9 mouse cellular contexts compared by ENCODE assay signal in the genomic region with DNA sequence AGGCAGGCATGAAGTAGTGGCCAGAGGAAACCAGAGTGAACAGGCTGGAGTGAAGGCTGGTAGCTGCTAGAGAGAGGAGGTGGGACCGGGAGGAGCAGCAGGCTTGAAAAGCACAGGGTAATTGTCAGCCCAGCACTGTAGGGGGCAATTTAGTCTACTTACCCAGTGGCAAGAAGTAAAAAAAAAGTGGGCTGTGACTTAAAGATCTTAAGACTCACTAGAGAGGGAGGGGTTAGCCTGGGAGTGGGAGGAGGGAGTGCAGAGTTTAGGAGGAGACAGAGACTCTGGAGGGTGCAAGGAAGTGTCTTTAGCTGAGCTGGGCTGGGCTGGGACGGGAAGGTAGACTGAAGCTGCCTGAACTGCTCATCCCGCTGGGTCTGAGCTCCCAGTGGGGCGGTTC. TPM values are rescaled to one million over a fixed set of nuclear protein-coding genes. Genes with fewer than 3 reads are reported as not detected.
DNase-seq lines count a peak whose midpoint lies in the region; ATAC-seq and TF ChIP-seq lines count a peak whose summit lies in the region.
"Had no signal": no experiment of that assay in that cellular context is flagged by ENCODE, and none has a peak within 500 bp of the region (broad histone marks: within the 10 kb centered on the region; RNA-seq: fewer than 3 reads in every experiment).

A gene (plus strand): TSS at position 137 of the 400 bp plus-strand sequence.

- 29% methylated on average over 4 of the region's 4 CpGs for WGBS in heart, adult 2 months
- WGBS in midbrain, embryonic 12.5 days, result 4% methylated on average over 4 of the region's 4 CpGs

- H3K9ac ChIP-seq in heart, adult 2 months (ENCODE audit: low read depth, low read length), result peak within 1 kb of the TSS; percentile 63
- no peak within 1 kb of the TSS for H3K9ac ChIP-seq in midbrain, embryonic 12.5 days (replicated peaks)
- H3K9ac ChIP-seq: liver, embryonic 15.5 days had no signal

- no peak for DNase-seq in left cerebral cortex, postnatal 14 days (ENCODE audit: low spot score in 2 of 2)
- no peak for DNase-seq in left cerebral cortex, adult 8-10 months (ENCODE audit: low spot score in 2 of 2)
- peak; percentile 62 to 70 for DNase-seq in heart, adult 2 months
- DNase-seq in kidney, postnatal 14 days, result peak; percentile 68
- DNase-seq in layer of hippocampus, adult 9-10 months (ENCODE audit: low spot score), result no peak
- no peak for DNase-seq in spleen, postnatal 36 days (ENCODE audit: low spot score in 2 of 2)
- no peak for DNase-seq in natural killer cell, adult 2 months (ENCODE audit: low spot score in 2 of 2)

- no peaks in the 10 kb centered on the region for H3K27me3 ChIP-seq in heart, adult 2 months (ENCODE audit: control insufficient read depth, insufficient read depth, low read length)
- H3K27me3 ChIP-seq in midbrain, embryonic 12.5 days, result peaks cover 5% of the 10 kb centered on the region; the same call in 1 of the 2 replicates

- TF ChIP-seq EP300 in heart, adult 2 months (IDR thresholded peaks at IDR 0.05; ENCODE audit: insufficient read depth, low read depth, low read length), result 0 out of 2 replicates have a peak, but pooled peaks have one; percentile 39

- H3K4me2 ChIP-seq in midbrain, embryonic 12.5 days (replicated peaks), result no peak within 1 kb of the TSS

- peak; percentile 35 for TF ChIP-seq CTCF in heart, adult 2 months (IDR thresholded peaks at IDR 0.05)

- no peaks in the 10 kb centered on the region; the same call in 1 of the 2 replicates for H3K79me2 ChIP-seq in heart, adult 2 months (replicated peaks; ENCODE audit: control insufficient read depth, insufficient read depth, low read length)

- peak; percentile 98 for TF ChIP-seq POLR2A in heart, adult 2 months (IDR thresholded peaks at IDR 0.05; ENCODE audit: insufficient read depth, low read depth, low read length)

- peak within 1 kb of the TSS; percentile 57 for H3K4me3 ChIP-seq in heart, adult 2 months
- H3K4me3 ChIP-seq in midbrain, embryonic 12.5 days, result no peak within 1 kb of the TSS
- H3K4me3 ChIP-seq: liver, embryonic 15.5 days had no signal

- peaks cover 3% of the 10 kb centered on the region for H3K36me3 ChIP-seq in heart, adult 2 months (ENCODE audit: control insufficient read depth, insufficient read depth, low read length)
- no peaks in the 10 kb centered on the region for H3K36me3 ChIP-seq in midbrain, embryonic 12.5 days
- H3K36me3 ChIP-seq: liver, embryonic 15.5 days had no signal

- ATAC-seq in midbrain, embryonic 12.5 days (ENCODE audit: low FRiP score, low read depth), result no peak

- H3K9me3 ChIP-seq in midbrain, embryonic 12.5 days, result no peaks in the 10 kb centered on the region
- H3K9me3 ChIP-seq: liver, embryonic 15.5 days had no signal

- peak within 1 kb of the TSS; percentile 90 for H3K27ac ChIP-seq in heart, adult 2 months
- no peak within 1 kb of the TSS for H3K27ac ChIP-seq in midbrain, embryonic 12.5 days (replicated peaks)
- H3K27ac ChIP-seq: liver, embryonic 15.5 days had no signal

- intact Hi-C loops in left cerebral cortex, postnatal 14 days (cut with DNase I), result no loop called here
- intact Hi-C loops in heart, adult 2 months (cut with DNase I), result loop anchor here (2.0 kb wide), 1 partner anchor 43 kb away; no protein-coding TSS in a partner anchor

- H3K4me1 ChIP-seq in heart, adult 2 months (ENCODE audit: control insufficient read depth, insufficient read depth, low read length), result peaks cover 13% of the 10 kb centered on the region
- H3K4me1 ChIP-seq in midbrain, embryonic 12.5 days, result no peaks in the 10 kb centered on the region

RNA-seq across cellular contexts. Expression of the gene that starts here (rescaled TPM):
- total RNA-seq in left cerebral cortex, postnatal 14 days (2021), result 10 to 100 TPM; 10.5 to 12.5 TPM
- total RNA-seq in left cerebral cortex, adult 8-10 months (2022), result under 1 TPM; 0.23 to 0.28 (median 0.27) TPM
- total RNA-seq in heart, adult 2 months (2021), result 10 to 100 TPM; 20.5 to 21.4 TPM
- 35.3 and 76.1 TPM in 2 replicates for polyA plus RNA-seq in heart, adult 2 months (2012; rRNA removed)
- 32.9 and 33.8 TPM in 2 replicates for polyA plus RNA-seq in midbrain, embryonic 12.5 days (2016; fragmentation: Nextera tagmentation; extraction: Ambion mirVana)

Comparison
In these comparisons a context has a peak if more than half of its experiments do, and no peak if none do; other contexts are left out.
1. RNA of the gene that starts here (total RNA-seq): 20.5 to 21.4 TPM in heart, adult 2 months and 10.5 to 12.5 TPM in left cerebral cortex, postnatal 14 days; 0.23 to 0.28 TPM in left cerebral cortex, adult 8-10 months; every median in the first group is over 4 times any median in the second.
2. DNase-seq: peak in heart, adult 2 months (2 of 2) and kidney, postnatal 14 days (single experiment); none in left cerebral cortex, postnatal 14 days (0 of 2), left cerebral cortex, adult 8-10 months (0 of 2), layer of hippocampus, adult 9-10 months (single experiment), spleen, postnatal 36 days (0 of 2) and natural killer cell, adult 2 months (0 of 2).